Mouse (Mus musculus): Measurements from ENCODE around the gene Gabrp. TPM values are rescaled to one million over a fixed set of nuclear protein-coding genes. Genes with fewer than 3 reads are reported as not detected.

Gabrp gene
- total and polyA plus RNA-seq, 2 experiments from 2014 or later, result 0.16 TPM; not detected in 1

DNA sequence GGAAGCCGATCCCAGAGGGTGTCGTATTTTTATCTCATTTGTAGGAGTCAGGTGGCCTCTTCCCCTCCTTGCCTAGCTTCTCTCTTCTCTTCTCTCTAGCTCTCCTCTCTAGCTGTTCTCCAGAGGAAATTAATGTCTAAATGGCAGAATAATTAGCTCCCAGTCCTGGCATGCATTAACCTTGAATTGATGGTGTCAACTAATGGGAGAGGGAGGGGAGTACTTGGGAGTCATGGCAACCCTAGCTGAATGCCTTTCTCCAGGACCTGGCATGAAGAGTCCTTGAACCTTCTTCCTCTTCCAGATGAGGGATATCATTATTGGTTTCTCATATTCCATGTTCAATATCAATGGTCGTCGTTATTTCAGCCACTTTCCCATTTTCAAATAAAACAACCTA, 17.9 kb upstream of the Gabrp start:
- H3K36me3 ChIP-seq (ENCODE audit: insufficient read depth, low read length), result no peaks in the 10 kb centered on the region
- no peak overlapping the region for H3K4me2 ChIP-seq (ENCODE audit: low read depth, low read length, poor library complexity, severe bottlenecking)
- no peaks in the 10 kb centered on the region for H3K27me3 ChIP-seq (ENCODE audit: insufficient read depth, low read length)
- no peak overlapping the region for H3K4me3 ChIP-seq (ENCODE audit: low read depth, low read length)
- no peaks in the 10 kb centered on the region for H3K9me3 ChIP-seq (ENCODE audit: low read length)
- H3K27ac ChIP-seq (ENCODE audit: low read depth, low read length), result no peak overlapping the region
- no peak for ATAC-seq (ENCODE audit: low FRiP score)
- H3K4me1 ChIP-seq (ENCODE audit: insufficient read depth, low read length), result no peaks in the 10 kb centered on the region
- WGBS, result 93% methylated on average over 4 of the region's 4 CpGs
- DNase-seq (ENCODE audit: low spot score), result no peak
- TF ChIP-seq CTCF (IDR thresholded peaks at IDR 0.05), result no peak
- no peak overlapping the region for H3K9ac ChIP-seq (replicated peaks; ENCODE audit: low read length, poor library complexity, severe bottlenecking)

DNA sequence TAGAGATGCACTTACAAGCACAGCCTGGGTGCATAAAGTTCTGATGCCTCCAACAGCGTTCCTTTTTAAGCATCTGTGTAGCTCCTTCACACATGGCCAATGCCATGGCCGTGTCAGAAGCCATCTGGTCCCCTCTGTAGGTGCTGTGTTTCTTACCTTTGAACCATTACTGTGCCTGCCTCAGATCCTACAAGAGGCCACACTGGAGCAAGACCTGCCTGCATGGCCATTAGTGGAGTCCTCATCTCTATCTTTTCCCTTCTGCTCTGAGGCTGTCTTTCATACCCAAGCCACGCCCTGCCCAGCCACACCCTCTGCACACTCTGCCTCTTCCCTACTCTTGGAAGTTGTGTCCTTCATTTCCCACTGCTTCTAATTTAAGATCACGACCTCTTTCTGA, 14.1 kb upstream of the Gabrp start:
- ATAC-seq (ENCODE audit: low FRiP score), result no peak
- Histone ChIP-seq H3K36me3 (ENCODE audit: insufficient read depth, low read length) (no peaks in the 10 kb centered on the region), H3K4me3 (ENCODE audit: low read depth, low read length) (no peak overlapping the region), H3K4me2 (ENCODE audit: low read depth, low read length, poor library complexity, severe bottlenecking) (no peak overlapping the region), H3K4me1 (ENCODE audit: insufficient read depth, low read length) (no peaks in the 10 kb centered on the region), H3K9me3 (ENCODE audit: low read length) (no peaks in the 10 kb centered on the region), H3K9ac (replicated peaks; ENCODE audit: low read length, poor library complexity, severe bottlenecking) (no peak overlapping the region), H3K27ac (ENCODE audit: low read depth, low read length) (no peak overlapping the region), H3K27me3 (ENCODE audit: insufficient read depth, low read length) (no peaks in the 10 kb centered on the region)
- no peak for DNase-seq (ENCODE audit: low spot score)
- 81% methylated on average over 4 of the region's 4 CpGs for WGBS
- TF ChIP-seq CTCF (IDR thresholded peaks at IDR 0.05), result no peak

DNA sequence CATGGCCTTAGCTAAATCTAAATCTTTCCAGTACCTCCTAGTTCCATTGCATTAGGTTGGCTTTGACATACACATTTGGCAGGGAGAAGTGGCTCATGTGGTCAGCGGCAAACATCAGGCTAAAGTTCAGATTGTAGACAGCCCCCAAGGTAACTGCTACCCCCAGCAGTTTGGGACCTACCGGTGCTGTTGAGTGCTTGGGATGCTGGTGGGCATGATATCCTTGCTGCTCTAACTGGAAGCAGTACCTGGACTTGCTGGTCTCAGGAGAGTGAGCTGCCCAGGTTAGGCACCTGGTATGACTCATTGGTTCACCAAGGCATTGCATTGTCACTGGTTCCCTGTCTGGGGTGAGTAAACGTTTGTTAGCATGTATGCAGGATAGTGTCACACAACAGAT, 12.0 kb upstream of the Gabrp start:
- DNase-seq (ENCODE audit: low spot score), result no peak
- Histone ChIP-seq H3K4me1 (ENCODE audit: insufficient read depth, low read length) (no peaks in the 10 kb centered on the region), H3K9ac (replicated peaks; ENCODE audit: low read length, poor library complexity, severe bottlenecking) (no peak overlapping the region), H3K4me2 (ENCODE audit: low read depth, low read length, poor library complexity, severe bottlenecking) (no peak overlapping the region), H3K9me3 (ENCODE audit: low read length) (no peaks in the 10 kb centered on the region), H3K4me3 (ENCODE audit: low read depth, low read length) (no peak overlapping the region), H3K36me3 (ENCODE audit: insufficient read depth, low read length) (no peaks in the 10 kb centered on the region), H3K27ac (ENCODE audit: low read depth, low read length) (no peak overlapping the region), H3K27me3 (ENCODE audit: insufficient read depth, low read length) (no peaks in the 10 kb centered on the region)
- 92% methylated on average over 3 of the region's 3 CpGs for WGBS
- no peak for TF ChIP-seq CTCF (IDR thresholded peaks at IDR 0.05)
- no peak for ATAC-seq (ENCODE audit: low FRiP score)

DNA sequence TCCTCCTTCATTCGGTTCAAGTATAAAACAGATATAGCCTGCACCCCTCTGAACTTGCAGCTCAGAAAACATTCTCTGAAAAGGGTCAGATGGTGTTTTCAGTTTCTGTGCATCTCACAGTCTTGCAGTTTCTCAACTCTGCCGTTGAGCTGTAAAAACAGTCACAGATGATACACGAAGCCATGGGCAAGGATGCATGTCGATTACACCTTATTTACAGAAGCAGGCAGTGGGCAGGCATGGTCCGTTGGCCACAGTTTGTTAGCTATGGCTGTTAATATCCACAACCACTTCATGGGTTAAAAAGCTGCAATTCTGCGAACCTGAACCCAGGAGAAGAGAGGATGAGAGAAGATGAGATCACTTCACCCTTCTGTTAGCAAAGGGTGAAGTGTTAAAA, 7.9 kb upstream of the Gabrp start:
- TF ChIP-seq CTCF (IDR thresholded peaks at IDR 0.05), result no peak
- Histone ChIP-seq H3K4me3 (ENCODE audit: low read depth, low read length) (no peak overlapping the region), H3K36me3 (ENCODE audit: insufficient read depth, low read length) (no peaks in the 10 kb centered on the region), H3K27me3 (ENCODE audit: insufficient read depth, low read length) (no peaks in the 10 kb centered on the region), H3K9ac (replicated peaks; ENCODE audit: low read length, poor library complexity, severe bottlenecking) (no peak overlapping the region), H3K9me3 (ENCODE audit: low read length) (no peaks in the 10 kb centered on the region), H3K4me1 (ENCODE audit: insufficient read depth, low read length) (no peaks in the 10 kb centered on the region), H3K4me2 (ENCODE audit: low read depth, low read length, poor library complexity, severe bottlenecking) (no peak overlapping the region), H3K27ac (ENCODE audit: low read depth, low read length) (no peak overlapping the region)
- ATAC-seq (ENCODE audit: low FRiP score) (no peak), DNase-seq (ENCODE audit: low spot score) (no peak)
- WGBS, result 84% methylated on average over 6 of the region's 6 CpGs

DNA sequence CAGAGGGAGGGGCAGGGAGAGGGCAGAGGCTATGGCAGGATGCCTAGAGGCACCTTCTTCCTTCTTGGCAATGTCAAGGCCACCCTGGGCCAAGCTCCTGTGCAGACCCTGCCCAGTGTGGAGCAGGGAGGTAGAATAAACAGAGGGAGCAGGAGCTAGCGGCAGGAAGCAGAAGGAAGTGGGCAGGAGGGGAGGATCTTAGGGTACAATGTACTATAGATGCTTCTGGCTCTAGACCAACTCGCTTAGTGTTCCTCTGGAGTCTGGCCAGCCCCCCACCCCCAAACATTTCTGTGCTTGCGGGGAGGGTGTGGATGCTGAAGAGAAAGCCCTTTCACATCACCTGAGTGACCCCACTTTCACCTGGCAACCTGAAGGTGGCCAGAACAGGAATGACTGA, 862 bp upstream of the Gabrp start:
- H3K9me3 ChIP-seq (ENCODE audit: low read length), result no peaks in the 10 kb centered on the region
- DNase-seq (ENCODE audit: low spot score) (no peak), ATAC-seq (ENCODE audit: low FRiP score) (no peak)
- no peak overlapping the region for H3K4me2 ChIP-seq (ENCODE audit: low read depth, low read length, poor library complexity, severe bottlenecking)
- TF ChIP-seq CTCF (IDR thresholded peaks at IDR 0.05), result no peak
- H3K27me3 ChIP-seq (ENCODE audit: insufficient read depth, low read length), result no peaks in the 10 kb centered on the region
- WGBS, result 57% methylated on average over 3 of the region's 3 CpGs
- no peak overlapping the region for H3K27ac ChIP-seq (ENCODE audit: low read depth, low read length)
- H3K36me3 ChIP-seq (ENCODE audit: insufficient read depth, low read length), result no peaks in the 10 kb centered on the region
- H3K4me1 ChIP-seq (ENCODE audit: insufficient read depth, low read length), result no peaks in the 10 kb centered on the region
- H3K4me3 ChIP-seq (ENCODE audit: low read depth, low read length), result no peak overlapping the region
- H3K9ac ChIP-seq (replicated peaks; ENCODE audit: low read length, poor library complexity, severe bottlenecking), result no peak overlapping the region

DNA sequence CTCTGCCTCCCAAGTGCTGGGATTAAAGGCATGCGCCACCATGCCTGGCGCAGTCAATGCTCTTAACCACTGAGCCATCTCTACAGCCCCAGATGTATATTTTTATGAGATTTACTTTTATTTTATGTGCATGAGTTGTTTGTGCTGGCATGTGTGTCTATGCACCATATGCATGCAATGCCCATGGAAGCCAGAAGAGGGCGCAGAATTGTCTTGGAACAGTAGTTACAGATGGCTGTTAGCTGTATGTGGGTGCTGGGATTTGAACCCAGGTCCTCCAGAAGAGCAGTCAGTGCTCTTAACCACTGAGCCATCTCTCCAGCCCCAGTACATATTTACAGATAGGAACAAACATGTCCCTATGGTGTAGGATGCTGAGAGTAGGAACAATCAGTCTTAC, 3.8 kb downstream of the Gabrp start:
- no peak for DNase-seq (ENCODE audit: low spot score)
- ATAC-seq (ENCODE audit: low FRiP score), result no peak
- Histone ChIP-seq H3K27ac (ENCODE audit: low read depth, low read length) (no peak overlapping the region), H3K4me3 (ENCODE audit: low read depth, low read length) (no peak overlapping the region), H3K9me3 (ENCODE audit: low read length) (no peaks in the 10 kb centered on the region), H3K4me2 (ENCODE audit: low read depth, low read length, poor library complexity, severe bottlenecking) (no peak overlapping the region), H3K27me3 (ENCODE audit: insufficient read depth, low read length) (no peaks in the 10 kb centered on the region), H3K4me1 (ENCODE audit: insufficient read depth, low read length) (no peaks in the 10 kb centered on the region), H3K36me3 (ENCODE audit: insufficient read depth, low read length) (no peaks in the 10 kb centered on the region), H3K9ac (replicated peaks; ENCODE audit: low read length, poor library complexity, severe bottlenecking) (no peak overlapping the region)
- TF ChIP-seq CTCF (IDR thresholded peaks at IDR 0.05), result peak; percentile 34; the same call in 1 of the 2 replicates
- 84% methylated on average over 3 of the region's 3 CpGs for WGBS

DNA sequence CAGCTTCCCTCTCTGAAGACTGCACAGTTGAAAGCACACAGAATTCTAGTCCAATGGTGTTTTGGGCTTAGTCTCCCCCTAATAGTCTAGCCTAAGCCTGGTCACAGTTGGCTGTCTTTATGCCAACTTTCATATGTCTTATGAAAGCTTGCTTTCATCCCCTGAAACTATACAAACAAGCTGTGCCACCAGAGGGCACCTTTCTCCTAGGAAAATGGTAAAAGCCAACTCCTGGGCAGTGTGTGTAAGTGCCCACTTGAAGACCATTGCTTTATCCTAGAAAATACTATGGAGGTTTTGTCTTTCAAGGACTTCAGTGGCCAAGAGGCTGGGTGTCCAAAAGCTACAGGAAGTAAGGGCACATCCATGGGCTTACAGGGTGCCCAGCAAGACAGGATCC, 8.3 kb downstream of the Gabrp start:
- DNase-seq (ENCODE audit: low spot score), result peak; percentile 35
- no peak overlapping the region for H3K9ac ChIP-seq (replicated peaks; ENCODE audit: low read length, poor library complexity, severe bottlenecking)
- no peak overlapping the region for H3K4me2 ChIP-seq (ENCODE audit: low read depth, low read length, poor library complexity, severe bottlenecking)
- H3K4me3 ChIP-seq (ENCODE audit: low read depth, low read length), result no peak overlapping the region
- peak; percentile 49 for TF ChIP-seq CTCF (IDR thresholded peaks at IDR 0.05)
- H3K9me3 ChIP-seq (ENCODE audit: low read length), result no peaks in the 10 kb centered on the region
- no peaks in the 10 kb centered on the region for H3K27me3 ChIP-seq (ENCODE audit: insufficient read depth, low read length)
- H3K27ac ChIP-seq (ENCODE audit: low read depth, low read length), result no peak overlapping the region
- no peaks in the 10 kb centered on the region for H3K4me1 ChIP-seq (ENCODE audit: insufficient read depth, low read length)
- no peak for ATAC-seq (ENCODE audit: low FRiP score)
- H3K36me3 ChIP-seq (ENCODE audit: insufficient read depth, low read length), result no peaks in the 10 kb centered on the region

All from midbrain, postnatal 0 days (tissue).